Mouse (Mus musculus) Patski (cell line): ENCODE measurements at regions not wholly inside any gene's neighbourhood (a gene's known extent, or its start where the extent isn't known, plus 50 kb on each side); places are given as distances from the start of the nearest gene placed in this dataset.
"Not testable (repeated sequence)": the region's sequence is repeated elsewhere in the genome, so short reads cannot be mapped to it uniquely, and the experiment has no call there.

Experiments used
- ATAC-seq: fragments of 100-300 bp; one replicate; pipeline ENCODE4 v1.8.0; 2021
- CTCF ChIA-PET: fragments of 350-600 bp; sonication (Branson Sonifier 250); formaldehyde crosslinking; loops from one replicate; lab custom pipeline; 2022; ENCODE audit warnings: inconsistent platforms; lab: Charles Lee
- POLR2A ChIA-PET: fragments of 350-600 bp; sonication (Branson Sonifier 250); formaldehyde crosslinking; loops from one replicate; lab custom pipeline; 2022; ENCODE audit warnings: antibody characterized with exemption, inconsistent platforms; lab: Charles Lee
- DNase-seq: peaks from one replicate; pipeline ENCODE4 v3.0.0-alpha.2; 2011; ENCODE audit warnings: low read depth, low spot score
- H3K27me3 ChIP-seq: fragments of 371-371 bp; one replicate; pipeline ENCODE4 v1.5.1; 2021
- CTCF ChIP-seq: fragments of 100-300 bp; IDR thresholded peaks from one replicate; pipeline ENCODE4 v1.5.1; 2021
- in situ Hi-C: fragments of 300-500 bp; cut with MboI; formaldehyde crosslinking; loops from 3 replicates; pipeline ENCODE4 v1.11.1; 2018; ENCODE audit warnings: low pct_unique_long_range_greater_than_20kb, mixed read lengths

- POLR2A ChIA-PET = interaction anchor here (0.6 kb wide), 1 partner anchor 31 kb away, joined by 3 read pairs; no protein-coding TSS in a partner anchor
- CTCF ChIA-PET = interaction anchor here (1.9 kb wide), 1 partner anchor 10 kb away, joined by 6 read pairs; no protein-coding TSS in a partner anchor
- no peak for DNase-seq
- in situ Hi-C loops = no loop called here
- TF ChIP-seq CTCF = no peak
- ATAC-seq = no peak
- no peaks in the 10 kb centered on the region for H3K27me3 ChIP-seq
Observed at GRCm38 (mm10) chr11:29628476-29628875, 64.3 kb upstream of the Rtn4 start.

- H3K27me3 ChIP-seq = no peaks in the 10 kb centered on the region
- ChIA-PET CTCF (interaction anchor here (1.5 kb wide), 1 partner anchor 13 kb away, joined by 4 read pairs; no protein-coding TSS in a partner anchor), POLR2A (interaction anchor here (0.9 kb wide), 1 partner anchor 16 kb away, joined by 3 read pairs; no protein-coding TSS in a partner anchor)
- TF ChIP-seq CTCF = no peak
- no peak for ATAC-seq
- in situ Hi-C loops = no loop called here
- DNase-seq = no peak
Observed at GRCm38 (mm10) chr11:29632486-29632885, 60.3 kb upstream of the Rtn4 start.

- DNase-seq, H3K27me3 ChIP-seq, in situ Hi-C loops, ATAC-seq: not testable (repeated sequence)
- POLR2A ChIA-PET = interaction anchor here (0.9 kb wide), 1 partner anchor 15 kb away, joined by 3 read pairs; no protein-coding TSS in a partner anchor
- CTCF ChIA-PET = interaction anchor here (1.5 kb wide), 1 partner anchor 14 kb away, joined by 4 read pairs; no protein-coding TSS in a partner anchor
Observed at GRCm38 (mm10) chr11:29633288-29633687, 59.5 kb upstream of the Rtn4 start.

GRCm38 (mm10) chr11:29636759-29637200 lies 56.0 kb upstream of the Rtn4 start:
- CTCF ChIA-PET = no interaction called here
- POLR2A ChIA-PET = no interaction called here
- no peak for TF ChIP-seq CTCF
- ATAC-seq = no peak
- DNase-seq = no peak
- in situ Hi-C loops = no loop called here
- H3K27me3 ChIP-seq = no peaks in the 10 kb centered on the region

- POLR2A ChIA-PET = interaction anchor here (0.5 to 1.6 kb wide), 2 partner anchors 9 to 1839 kb away, joined by 4 to 7 read pairs; no protein-coding TSS in a partner anchor
- CTCF ChIA-PET = interaction anchor here (1.5 kb wide), 1 partner anchor 10 kb away, joined by 6 read pairs; no protein-coding TSS in a partner anchor
- no peak for ATAC-seq
- no peak for DNase-seq
- no peaks in the 10 kb centered on the region for H3K27me3 ChIP-seq
- in situ Hi-C loops = no loop called here
- no peak for TF ChIP-seq CTCF
Observed at GRCm38 (mm10) chr11:29638093-29638669, 54.6 kb upstream of the Rtn4 start.

GRCm38 (mm10) chr11:29638861-29639260 lies 53.9 kb upstream of the Rtn4 start:
- no peak for DNase-seq
- no peaks in the 10 kb centered on the region for H3K27me3 ChIP-seq
- TF ChIP-seq CTCF = no peak
- peak; percentile 60 for ATAC-seq
- in situ Hi-C loops = no loop called here
- POLR2A ChIA-PET = interaction anchor here (1.6 kb wide), 1 partner anchor 9 kb away, joined by 4 read pairs; no protein-coding TSS in a partner anchor
- CTCF ChIA-PET = interaction anchor here (1.5 kb wide), 1 partner anchor 11 kb away, joined by 6 read pairs; no protein-coding TSS in a partner anchor
